Mouse (Mus musculus) embryonic stem cell, embryonic (primary cell): ENCODE measurements around the gene Nup133.

ENCODE experiments used
- CTCF ChIA-PET, 4 experiments: fragments of 300-600 bp in 2 of 4; fragments of 350-600 bp in 2 of 4; sonication (Branson Sonifier 250); formaldehyde crosslinking; loops; one replicate each; lab custom pipeline; 2022; ENCODE audit warnings: inconsistent platforms in 2 of 4; lab: Charles Lee
- POLR2A ChIA-PET, 4 experiments: fragments of 300-600 bp in 2 of 4; fragments of 350-600 bp in 2 of 4; sonication (Branson Sonifier 250); formaldehyde crosslinking; loops; one replicate each; lab custom pipeline; 2022; ENCODE audit warnings: antibody characterized with exemption in 4 of 4, inconsistent platforms in 1 of 4; lab: Charles Lee

Nup133 gene

DNA sequence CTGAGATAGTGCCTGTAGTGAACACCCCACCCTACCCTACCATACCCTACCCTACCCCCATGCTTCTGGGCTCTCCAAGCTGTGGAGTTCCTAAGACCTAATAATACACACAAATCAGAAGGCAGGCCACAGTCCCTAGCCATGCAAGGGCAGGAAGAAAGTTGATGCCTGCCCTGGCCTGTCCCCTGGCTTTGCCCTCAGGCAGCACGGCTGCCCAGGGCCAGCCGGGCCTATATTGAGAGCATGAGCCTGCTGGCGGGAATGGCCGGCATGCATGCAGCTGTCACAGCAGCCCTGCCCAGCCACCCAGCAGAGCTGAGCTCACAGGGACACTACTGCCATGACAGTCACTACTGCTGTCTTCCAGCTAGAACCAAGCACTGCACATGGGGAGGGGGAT, 66.0 kb downstream of the Nup133 start:
- CTCF ChIA-PET: no interaction called here
- POLR2A ChIA-PET: interaction anchor here in 1 of 4 experiments (1.1 to 1.8 kb wide), 3 partner anchors 12 to 60 kb away, joined by 3 to 4 read pairs (median 3); partner anchors contain the start of gene Ccsap

DNA sequence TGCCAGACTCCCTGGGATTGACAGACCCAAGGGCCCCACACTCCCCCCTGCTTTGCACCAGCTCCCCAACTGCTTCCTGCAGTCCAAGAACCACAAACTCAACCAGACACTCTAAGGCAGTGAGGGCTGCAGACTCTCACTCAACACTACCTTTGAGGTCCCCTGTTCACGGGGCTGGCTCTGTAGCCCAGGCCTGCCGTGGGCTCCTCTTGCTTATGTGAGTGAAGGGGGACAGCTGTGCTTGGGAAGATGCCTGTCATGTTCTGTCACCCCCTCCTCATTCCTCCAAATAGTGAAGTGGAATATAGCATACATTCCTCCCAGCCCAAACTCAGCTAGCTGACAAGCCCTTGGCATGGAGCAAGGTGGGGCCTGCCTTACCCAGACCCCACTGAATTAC, 66.7 kb downstream of the Nup133 start:
- ChIA-PET CTCF (no interaction called here), POLR2A (interaction anchor here in 1 of 4 experiments (1.0 to 1.8 kb wide), 3 partner anchors 13 to 96 kb away, joined by 3 to 4 read pairs (median 3); partner anchors contain the start of gene Ccsap)

DNA sequence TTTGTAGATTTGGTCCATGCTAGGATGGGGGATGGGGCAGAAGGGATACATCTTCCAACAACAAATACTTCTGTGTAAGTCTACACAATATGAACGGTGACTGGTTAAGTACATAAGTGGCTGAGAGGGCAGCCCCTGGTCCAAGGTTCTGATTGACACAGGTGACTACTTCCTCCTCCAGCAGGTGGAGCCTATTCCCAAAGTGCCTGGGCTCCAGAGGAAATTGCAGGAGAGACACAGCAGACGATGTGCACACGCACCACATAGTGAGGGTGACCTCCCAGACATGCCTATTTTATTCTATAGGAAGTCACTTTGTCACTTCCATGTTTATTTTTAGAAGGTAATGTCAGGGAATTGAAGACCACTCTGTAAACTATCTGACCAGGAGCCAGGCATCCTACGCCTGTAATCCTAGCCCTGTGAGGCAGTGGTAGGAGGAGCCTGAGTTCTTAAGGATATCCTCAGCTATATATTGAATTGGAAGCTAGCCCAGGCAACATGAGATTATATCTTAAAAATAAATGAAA, 68.2 kb downstream of the Nup133 start:
- ChIA-PET POLR2A (no interaction called here), CTCF (interaction anchor here in 1 of 4 experiments (0.6 to 0.9 kb wide), 2 partner anchors 71 to 106 kb away, joined by 3 read pairs; no protein-coding TSS in a partner anchor)

GRCm38 (mm10) chr8:123880271-123880670, 68.8 kb downstream of the Nup133 start:
- POLR2A ChIA-PET: no interaction called here
- CTCF ChIA-PET: interaction anchor here (0.7 to 1.5 kb wide), 4 partner anchors 47 to 117 kb away, joined by 3 to 4 read pairs (median 3); no protein-coding TSS in a partner anchor

DNA sequence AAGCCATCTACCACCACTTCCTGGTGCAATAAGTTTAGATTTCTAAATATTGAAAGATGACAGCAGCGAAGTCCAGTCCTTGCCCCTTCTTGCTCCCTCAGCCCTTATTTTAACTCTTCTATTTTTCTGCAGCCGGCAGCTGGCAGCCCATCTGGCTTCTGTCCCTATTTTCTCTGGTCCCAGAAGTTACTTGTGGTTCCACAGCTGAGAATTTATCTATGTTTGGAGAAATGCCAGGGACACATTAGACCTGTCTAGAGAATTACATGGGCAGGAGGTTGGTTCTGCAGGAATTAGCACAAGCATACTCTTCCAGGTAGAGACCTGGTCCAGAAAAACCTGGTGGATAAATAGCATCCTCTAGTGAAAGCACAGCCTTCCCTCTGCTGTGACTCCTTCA, 71.2 kb downstream of the Nup133 start:
- ChIA-PET POLR2A (no interaction called here), CTCF (interaction anchor here in 2 of 4 experiments (1.0 to 1.5 kb wide), 2 partner anchors 42 to 55 kb away, joined by 3 read pairs; no protein-coding TSS in a partner anchor)

DNA sequence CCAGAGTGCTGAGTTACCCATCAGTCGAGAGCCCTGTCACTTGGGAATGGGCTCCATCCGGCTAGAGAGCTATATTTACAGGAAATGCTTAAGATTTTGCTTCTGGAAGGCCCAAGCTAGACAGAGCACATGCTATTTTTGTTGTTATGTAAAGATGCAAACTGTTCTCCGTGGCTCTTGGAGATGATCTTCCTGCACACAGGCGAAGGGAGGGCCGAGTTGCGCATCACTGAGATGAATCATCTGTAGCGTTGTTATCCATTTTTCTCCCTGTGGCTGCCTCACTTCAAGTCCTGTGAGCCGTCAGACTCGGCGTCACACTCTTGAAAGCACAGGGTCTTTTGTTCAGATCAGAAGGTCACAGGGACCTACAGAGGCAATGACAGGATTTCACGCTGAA, 74.7 kb downstream of the Nup133 start:
- ChIA-PET CTCF (interaction anchor here in 2 of 4 experiments (0.7 kb wide), 2 partner anchors 9 to 447 kb away, joined by 3 read pairs; no protein-coding TSS in a partner anchor), POLR2A (no interaction called here)

DNA sequence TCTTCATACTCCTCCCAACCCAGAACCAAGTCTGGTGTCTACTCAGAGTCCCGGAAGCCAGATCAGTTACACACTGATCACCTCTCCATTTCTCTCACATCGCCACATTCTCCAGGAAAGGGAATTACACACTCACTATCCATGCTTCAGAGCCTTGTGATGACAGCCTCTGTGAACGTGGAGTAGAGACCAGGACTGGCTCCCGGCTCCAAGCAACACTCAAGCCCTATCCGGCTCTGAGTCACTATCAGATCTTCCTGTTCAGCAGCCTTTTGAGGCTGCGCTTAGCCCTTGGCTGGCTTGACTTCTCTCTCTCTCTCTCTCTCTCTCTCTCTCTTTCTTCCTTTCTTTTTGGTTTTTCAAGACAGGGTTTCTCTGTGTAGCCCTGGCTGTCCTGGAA, 75.7 kb downstream of the Nup133 start:
- CTCF ChIA-PET: interaction anchor here in 3 of 4 experiments (0.7 to 1.1 kb wide), 3 partner anchors 21 to 93 kb away, joined by 3 to 4 read pairs (median 4); partner anchors contain the start of gene Acta1 (in 1 of the 3)
- POLR2A ChIA-PET: interaction anchor here in 1 of 4 experiments (2.7 kb wide), 1 partner anchor 13 kb away, joined by 10 read pairs; the partner anchor contains the start of gene Ccsap

DNA sequence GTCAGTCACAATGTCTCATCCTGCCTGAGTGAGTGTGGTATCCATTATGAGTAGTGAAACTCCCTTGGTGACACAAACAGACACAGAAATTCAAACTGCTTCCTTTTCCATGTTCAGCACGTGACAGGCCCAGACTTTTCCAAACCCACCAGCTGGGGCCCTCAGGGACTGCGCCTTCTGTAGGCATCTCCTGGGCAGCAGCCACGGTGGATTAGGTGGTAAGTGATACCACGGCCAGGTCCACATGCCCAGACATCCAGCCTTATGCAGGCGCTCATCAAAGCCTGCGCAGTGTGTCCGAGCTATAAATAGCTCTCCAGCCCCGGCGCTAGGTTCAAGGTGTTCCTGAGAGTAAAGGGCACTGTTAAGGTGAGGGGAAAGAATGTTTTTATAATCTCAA, 77.0 kb downstream of the Nup133 start:
- CTCF ChIA-PET: interaction anchor here in 3 of 4 experiments (0.6 to 1.4 kb wide), 5 partner anchors 9 to 74 kb away, joined by 3 to 6 read pairs (median 3); no protein-coding TSS in a partner anchor

DNA sequence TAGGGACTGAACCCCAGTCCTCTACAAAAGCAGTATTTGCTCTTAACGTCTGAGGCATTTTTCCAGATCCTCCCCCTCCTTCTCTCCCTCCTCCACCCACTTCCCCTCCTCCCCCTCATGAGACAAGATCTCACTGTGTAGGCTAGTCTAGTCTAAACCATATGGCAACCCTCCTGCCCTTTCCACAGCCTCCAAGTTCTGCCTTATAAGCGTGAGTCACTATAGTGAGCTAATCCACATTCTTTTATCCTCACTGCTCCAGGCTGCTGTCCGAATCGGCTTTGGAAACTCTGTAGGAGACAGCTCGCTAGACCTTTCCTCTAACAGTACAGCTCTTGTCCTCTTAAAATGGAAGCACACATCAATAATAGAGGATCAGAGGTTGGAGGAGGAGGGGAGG, 82.1 kb downstream of the Nup133 start:
- CTCF ChIA-PET: interaction anchor here in 2 of 4 experiments (0.6 to 0.8 kb wide), 2 partner anchors 215 to 406 kb away, joined by 3 read pairs; no protein-coding TSS in a partner anchor
- POLR2A ChIA-PET: interaction anchor here in 1 of 4 experiments (1.0 kb wide), 1 partner anchor 9 kb away, joined by 3 read pairs; no protein-coding TSS in a partner anchor

More for the DNA sequence above, 77.0 kb downstream of the Nup133 start:
- POLR2A ChIA-PET: interaction anchor here in 1 of 4 experiments (1.2 to 2.7 kb wide), 4 partner anchors 12 to 244 kb away, joined by 3 to 10 read pairs (median 3); partner anchors contain the start of genes Acta1 and Ccsap

- ChIA-PET CTCF (no interaction called here), POLR2A (interaction anchor here in 3 of 4 experiments (0.6 to 0.7 kb wide), 4 partner anchors 18 to 39 kb away, joined by 3 to 7 read pairs (median 3); no protein-coding TSS in a partner anchor)
These were observed 83.3 kb downstream of the Nup133 start for GRCm38 (mm10) chr8:123865786-123866185.

GRCm38 (mm10) chr8:123860386-123860785, 88.7 kb downstream of the Nup133 start:
- POLR2A ChIA-PET: interaction anchor here in 2 of 4 experiments (0.5 to 3.7 kb wide), 8 partner anchors 11 to 99 kb away, joined by 3 to 21 read pairs (median 7); no protein-coding TSS in a partner anchor

DNA sequence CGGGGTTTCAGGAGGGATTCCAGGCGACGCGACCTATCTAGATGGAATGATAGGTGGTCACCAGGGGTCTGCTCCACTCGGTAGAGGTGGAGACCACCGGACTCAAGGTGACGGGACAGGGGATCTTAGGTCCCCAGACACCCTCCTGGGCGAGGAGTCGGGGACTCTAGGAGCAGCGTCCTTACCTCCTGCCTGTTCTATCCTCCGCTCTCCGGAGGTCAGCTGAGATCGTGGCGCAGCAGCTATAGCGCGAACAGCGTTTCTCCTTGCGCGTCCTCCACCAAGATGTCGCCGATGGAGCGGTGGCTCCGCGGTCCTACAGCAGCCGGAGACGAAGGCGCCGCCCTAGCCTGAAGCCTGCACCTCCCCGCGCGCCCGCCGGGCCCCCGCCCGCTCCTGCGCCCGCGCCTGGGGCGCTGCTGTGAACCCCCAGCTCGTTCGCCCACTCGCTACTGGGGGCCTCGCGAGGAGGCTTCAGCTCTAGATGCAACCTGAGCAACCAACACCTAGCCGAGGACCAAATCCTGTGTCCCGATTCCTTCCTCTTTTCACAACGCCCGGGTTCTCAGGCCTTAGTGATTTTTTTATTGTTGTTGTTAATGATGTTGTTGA, 89.3 kb downstream of the Nup133 start, which contains the start of gene Ccsap:
Gene Ccsap, minus strand, starts transcription at position 562 of the 612 bp plus-strand sequence.
- CTCF ChIA-PET: interaction anchor here in 2 of 4 experiments (0.9 to 1.9 kb wide), 7 partner anchors 11 to 232 kb away, joined by 3 to 14 read pairs (median 4); no protein-coding TSS in a partner anchor
- POLR2A ChIA-PET: interaction anchor here in 3 of 4 experiments (0.5 to 3.7 kb wide), 13 partner anchors 10 to 156 kb away, joined by 3 to 25 read pairs (median 4); partner anchors contain the start of gene Abcb10 (in 1 of the 3)

More at GRCm38 (mm10) chr8:123860386-123860785, 88.7 kb downstream of the Nup133 start:
- CTCF ChIA-PET: interaction anchor here in 2 of 4 experiments (1.2 to 1.5 kb wide), 2 partner anchors 11 to 232 kb away, joined by 4 read pairs; no protein-coding TSS in a partner anchor

DNA sequence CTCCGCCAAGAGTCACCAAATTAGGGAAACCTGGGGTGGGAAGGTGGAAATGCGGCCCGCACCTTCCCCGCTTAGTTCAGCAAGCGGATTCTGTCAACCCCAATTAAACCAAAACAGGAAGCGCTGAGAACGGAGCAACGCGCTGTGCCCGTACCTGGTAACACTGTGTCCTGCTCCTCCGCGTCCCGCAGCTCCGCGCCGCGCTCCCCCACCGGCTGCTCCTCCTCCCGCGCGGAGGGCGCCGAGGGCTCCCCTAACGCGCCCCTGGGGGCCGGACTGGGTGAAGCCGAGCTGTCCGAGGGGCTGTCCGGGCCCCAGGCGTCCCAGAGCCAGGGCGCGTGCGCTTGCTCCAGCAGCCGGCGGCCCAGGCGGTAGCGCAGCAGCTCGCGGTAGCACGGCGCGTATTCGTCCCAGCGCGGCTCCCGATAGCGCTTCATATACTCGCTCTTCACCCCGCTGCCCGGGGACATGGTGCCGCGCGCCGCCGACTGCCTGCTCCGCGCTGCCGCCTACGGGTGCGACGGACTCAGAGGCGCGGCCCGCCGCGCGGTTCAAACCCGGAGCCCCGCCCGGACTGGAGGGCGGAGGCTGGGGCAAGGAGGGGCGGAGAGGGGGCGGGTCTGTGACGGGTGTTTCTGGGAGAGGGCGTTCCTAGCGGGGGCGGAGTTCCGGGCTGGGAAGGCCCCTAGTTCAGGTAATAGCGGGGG, 90.0 kb downstream of the Nup133 start:
- ChIA-PET CTCF (interaction anchor here (0.6 to 1.9 kb wide), 12 partner anchors 10 to 231 kb away, joined by 3 to 14 read pairs (median 3); no protein-coding TSS in a partner anchor), POLR2A (interaction anchor here in 3 of 4 experiments (0.5 to 3.7 kb wide), 22 partner anchors 10 to 513 kb away, joined by 3 to 25 read pairs (median 4); partner anchors contain the start of gene Abcb10 (in 1 of the 3))

- ChIA-PET CTCF (interaction anchor here (0.6 to 1.9 kb wide), 9 partner anchors 12 to 230 kb away, joined by 3 to 14 read pairs (median 3); no protein-coding TSS in a partner anchor), POLR2A (interaction anchor here in 3 of 4 experiments (0.5 to 3.7 kb wide), 19 partner anchors 9 to 513 kb away, joined by 3 to 25 read pairs (median 4); partner anchors contain the start of gene Abcb10 (in 1 of the 3))
These were observed 90.5 kb downstream of the Nup133 start for GRCm38 (mm10) chr8:123858574-123858940.

GRCm38 (mm10) chr8:123857361-123857760, 91.7 kb downstream of the Nup133 start:
- CTCF ChIA-PET: interaction anchor here in 2 of 4 experiments (1.0 to 1.5 kb wide), 2 partner anchors 22 kb away, joined by 3 to 4 read pairs; no protein-coding TSS in a partner anchor

GRCm38 (mm10) chr8:123854733-123855475, 94.2 kb downstream of the Nup133 start:
- ChIA-PET CTCF (interaction anchor here in 2 of 4 experiments (0.6 to 1.2 kb wide), 3 partner anchors 19 to 57 kb away, joined by 3 read pairs; no protein-coding TSS in a partner anchor), POLR2A (interaction anchor here in 2 of 4 experiments (0.6 to 2.5 kb wide), 6 partner anchors 8 to 580 kb away, joined by 3 to 7 read pairs (median 4); no protein-coding TSS in a partner anchor)

More at GRCm38 (mm10) chr8:123857361-123857760, 91.7 kb downstream of the Nup133 start:
- POLR2A ChIA-PET: interaction anchor here in 2 of 4 experiments (1.1 to 3.7 kb wide), 4 partner anchors 9 to 48 kb away, joined by 3 to 25 read pairs (median 13); no protein-coding TSS in a partner anchor
